Mouse (Mus musculus) myocyte (in vitro differentiated cells): ENCODE data around the gene Elf3. TPM values are rescaled to one million over a fixed set of nuclear protein-coding genes. Genes with fewer than 3 reads are reported as not detected.
"Not testable (repeated sequence)": the region's sequence is repeated elsewhere in the genome, so short reads cannot be mapped to it uniquely, and the experiment has no call there.

Experiments
- H3K27me3 ChIP-seq: one replicate; pipeline ENCODE4 v1.6.1; 2011; ENCODE audit not compliant: control insufficient read depth, insufficient read depth, insufficient read length
- H3K36me3 ChIP-seq: one replicate; pipeline ENCODE4 v1.6.1; 2011; ENCODE audit not compliant: control insufficient read depth, insufficient read depth
- H3K4me2 ChIP-seq: one replicate; pipeline ENCODE4 v1.6.1; 2011; ENCODE audit warnings: low read depth, control low read depth
- H3K4me3 ChIP-seq: one replicate; pipeline ENCODE4 v1.5.1; 2011; ENCODE audit warnings: mild to moderate bottlenecking, control low read depth, moderate library complexity
- H3K79me2 ChIP-seq: one replicate; pipeline ENCODE4 v1.6.1; 2011; ENCODE audit not compliant: control insufficient read depth, insufficient read depth
- H3ac ChIP-seq: one replicate; pipeline ENCODE4 v1.6.1; 2011; ENCODE audit not compliant: control insufficient read depth, insufficient read length
- CEBPB ChIP-seq: IDR thresholded peaks from 2 replicates; pipeline ENCODE4 v1.6.1; 2011; ENCODE audit warnings: mild to moderate bottlenecking, moderate library complexity; ENCODE audit not compliant: poor library complexity, insufficient read depth, severe bottlenecking
- E2F4 ChIP-seq: IDR thresholded peaks from one replicate; pipeline ENCODE4 v1.6.1; 2011; ENCODE audit warnings: mild to moderate bottlenecking, control low read depth, moderate library complexity; ENCODE audit not compliant: insufficient read depth
- MAX ChIP-seq: IDR thresholded peaks from one replicate; pipeline ENCODE4 v1.6.1; 2011; ENCODE audit warnings: low read depth, mild to moderate bottlenecking, control low read depth
- MYOD1 ChIP-seq, 3 experiments: IDR thresholded peaks; one replicate each; pipeline ENCODE4 v1.6.1; 2011; ENCODE audit warnings: control low read depth in 2 of 3, low read depth in 2 of 3, mild to moderate bottlenecking in 2 of 3, moderate library complexity in 1 of 3; ENCODE audit not compliant: insufficient read length in 2 of 3, control insufficient read depth in 1 of 3
- MYOG ChIP-seq, 3 experiments: IDR thresholded peaks; one replicate each; pipeline ENCODE4 v1.6.1; 2011; ENCODE audit warnings: control low read depth in 2 of 3, low read depth in 2 of 3, mild to moderate bottlenecking in 2 of 3; ENCODE audit not compliant: insufficient read length in 2 of 3, control insufficient read depth in 1 of 3, insufficient read depth in 1 of 3
- POLR2A ChIP-seq: IDR thresholded peaks from one replicate; pipeline ENCODE4 v1.6.1; 2011; ENCODE audit warnings: low read depth, mild to moderate bottlenecking, control low read depth, moderate library complexity; ENCODE audit not compliant: insufficient read length
- POLR2AphosphoS2 ChIP-seq: IDR thresholded peaks from one replicate; pipeline ENCODE4 v1.6.1; 2011; ENCODE audit warnings: low read depth, control low read depth; ENCODE audit not compliant: insufficient read length
- REST ChIP-seq: IDR thresholded peaks from one replicate; pipeline ENCODE4 v1.6.1; 2011; ENCODE audit warnings: mild to moderate bottlenecking, control low read depth, moderate library complexity; ENCODE audit not compliant: insufficient read depth, insufficient read length
- SRF ChIP-seq: IDR thresholded peaks from one replicate; pipeline ENCODE4 v1.6.1; 2011; ENCODE audit warnings: low read depth; ENCODE audit not compliant: control insufficient read depth, insufficient read length
- TCF12 ChIP-seq: IDR thresholded peaks from one replicate; pipeline ENCODE4 v1.6.1; 2011; ENCODE audit warnings: mild to moderate bottlenecking, control low read depth; ENCODE audit not compliant: poor library complexity, insufficient read depth, severe bottlenecking
- TCF3 ChIP-seq: IDR thresholded peaks from one replicate; pipeline ENCODE4 v1.6.1; 2011; ENCODE audit warnings: low read depth, control low read depth; ENCODE audit not compliant: insufficient read length
- USF1 ChIP-seq: IDR thresholded peaks from one replicate; pipeline ENCODE4 v1.6.1; 2011; ENCODE audit warnings: low read depth, mild to moderate bottlenecking, control low read depth, moderate library complexity
- polyA plus RNA-seq: library from polyadenylated mRNA; unstranded; fragments of >200 nt; fragmentation: generic; extraction: Trizol; gene quantifications from one replicate; pipeline ENCODE4 v1.2.1, GENCODE M21; 2012; ENCODE audit warnings: missing spikeins

Elf3 gene
- polyA plus RNA-seq, 1 experiment, result 0.10 TPM

GRCm38 (mm10) chr1:135248434-135248850 lies 9.9 kb downstream of the Elf3 start:
- no peak overlapping the region for H3K4me3 ChIP-seq
- no peaks in the 10 kb centered on the region for H3K79me2 ChIP-seq
- H3K27me3 ChIP-seq, result no peaks in the 10 kb centered on the region
- H3ac ChIP-seq, result no peak overlapping the region
- H3K4me2 ChIP-seq, result no peak overlapping the region
- no peaks in the 10 kb centered on the region for H3K36me3 ChIP-seq
- TF ChIP-seq MYOG (IDR thresholded peaks at IDR 0.05; ENCODE audit: control insufficient read depth in 1 of 3, insufficient read depth in 1 of 3, insufficient read length in 2 of 3, low read depth in 2 of 3), result peak in 1 of 3 experiments; percentile 32
- TF ChIP-seq MAX, result no peak
- no peak for TF ChIP-seq TCF12
- no peak for TF ChIP-seq SRF
- TF ChIP-seq CEBPB, result no peak

- no peak for TF ChIP-seq MYOG (IDR thresholded peaks at IDR 0.05; ENCODE audit: control insufficient read depth in 1 of 3, insufficient read depth in 1 of 3, insufficient read length in 2 of 3, low read depth in 2 of 3)
- TF ChIP-seq POLR2AphosphoS2, result no peak
- no peak for TF ChIP-seq TCF12
- no peak for TF ChIP-seq MAX
- TF ChIP-seq E2F4, result no peak
- TF ChIP-seq REST, result no peak
- Histone ChIP-seq H3K36me3 (no peaks in the 10 kb centered on the region), H3ac (no peak overlapping the region), H3K4me2 (no peak overlapping the region), H3K79me2 (no peaks in the 10 kb centered on the region), H3K4me3 (no peak overlapping the region), H3K27me3 (peaks cover 13% of the 10 kb centered on the region)
These were observed 14.4 kb downstream of the Elf3 start for GRCm38 (mm10) chr1:135244014-135244413.

DNA sequence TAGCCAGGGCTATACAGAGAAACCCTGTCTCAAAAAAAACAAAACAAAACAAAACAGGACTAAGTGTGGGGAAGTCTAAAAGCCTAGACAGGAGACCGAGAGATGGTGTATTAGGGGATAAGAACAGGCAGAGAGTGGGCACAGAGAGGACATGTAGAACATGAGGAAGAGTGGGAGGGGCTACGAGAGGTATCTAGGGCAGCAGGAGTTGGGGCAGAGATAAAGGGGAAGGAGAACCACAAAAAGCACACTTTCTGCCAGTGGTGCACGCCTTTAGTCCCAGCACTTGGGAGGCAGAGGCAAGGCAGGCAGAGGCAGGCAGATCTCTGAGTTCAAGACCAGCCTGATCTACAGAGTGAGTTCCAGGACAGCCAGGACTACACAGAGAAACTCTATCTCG lies 18.2 kb downstream of the Elf3 start:
- not testable (repeated sequence) for H3ac ChIP-seq, H3K4me3 ChIP-seq, H3K4me2 ChIP-seq, H3K36me3 ChIP-seq, H3K79me2 ChIP-seq
- peaks cover 13% of the 10 kb centered on the region for H3K27me3 ChIP-seq

DNA sequence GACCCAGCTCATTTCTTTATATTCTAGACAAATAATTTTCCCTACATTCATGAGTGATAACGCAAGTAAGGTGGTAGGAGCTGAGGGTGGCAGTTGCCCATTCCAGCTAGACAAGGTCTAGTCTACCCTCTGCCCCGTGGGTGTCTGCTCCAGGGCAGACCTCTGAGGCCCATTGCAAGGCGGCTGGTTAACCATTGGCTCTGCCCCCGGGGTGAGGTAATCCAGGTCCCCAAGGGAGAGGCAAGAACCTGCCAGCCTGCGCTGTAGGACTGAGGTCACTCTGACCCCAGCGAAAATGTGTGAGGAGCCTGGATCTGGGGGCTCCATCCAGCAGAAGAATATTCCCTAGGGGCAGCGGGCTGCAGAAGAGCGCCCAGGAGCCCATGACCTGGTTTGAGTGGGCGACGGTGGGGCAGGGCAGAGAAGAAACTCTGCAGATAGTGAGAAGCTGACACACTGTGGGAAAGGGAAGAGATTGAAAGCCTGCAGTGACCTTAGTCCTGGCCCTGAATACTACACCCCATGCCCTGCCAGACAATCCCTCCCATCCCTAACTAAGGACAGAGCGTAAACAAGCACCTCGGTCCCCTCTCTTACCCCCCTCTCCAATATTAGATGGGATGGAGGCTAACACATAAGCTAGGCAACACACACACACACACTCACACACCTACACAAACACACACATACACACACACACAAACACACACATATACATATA lies 21.1 kb downstream of the Elf3 start:
- Histone ChIP-seq H3K79me2 (no peaks in the 10 kb centered on the region), H3K4me2 (no peak overlapping the region), H3K36me3 (no peaks in the 10 kb centered on the region), H3K4me3 (no peak overlapping the region), H3ac (no peak overlapping the region), H3K27me3 (peaks cover 13% of the 10 kb centered on the region)
- no peak for TF ChIP-seq USF1
- no peak for TF ChIP-seq E2F4
- no peak for TF ChIP-seq POLR2A
- no peak for TF ChIP-seq SRF
- TF ChIP-seq MYOG (IDR thresholded peaks at IDR 0.05; ENCODE audit: control insufficient read depth in 1 of 3, insufficient read depth in 1 of 3, insufficient read length in 2 of 3, low read depth in 2 of 3), result no peak
- TF ChIP-seq REST, result no peak
- no peak for TF ChIP-seq MYOD1 (IDR thresholded peaks at IDR 0.05; ENCODE audit: control insufficient read depth in 1 of 3, insufficient read length in 2 of 3, low read depth in 2 of 3)
- TF ChIP-seq CEBPB, result no peak
- no peak for TF ChIP-seq TCF3

DNA sequence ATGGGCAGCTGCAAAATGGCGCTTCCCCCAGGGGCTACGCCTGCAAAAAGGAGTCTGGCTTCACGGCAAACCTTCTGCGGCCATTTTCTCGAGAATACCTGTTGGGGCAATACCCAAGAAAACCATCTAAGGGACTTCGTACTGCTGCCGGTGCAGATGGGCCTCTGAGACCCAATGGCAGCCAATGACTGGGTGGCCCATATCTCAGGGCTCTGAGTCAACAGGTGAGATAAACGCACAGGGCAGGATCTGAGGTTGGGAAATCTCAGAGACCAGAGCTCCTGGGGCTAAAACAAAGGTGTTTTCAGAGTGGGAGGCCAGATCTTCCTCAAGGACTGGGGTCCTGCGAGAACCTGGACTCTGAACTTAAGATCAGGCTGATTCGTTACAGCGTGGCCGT lies 23.6 kb downstream of the Elf3 start:
- Histone ChIP-seq H3K4me3 (no peak overlapping the region), H3K79me2 (no peaks in the 10 kb centered on the region), H3K36me3 (no peaks in the 10 kb centered on the region), H3K4me2 (no peak overlapping the region), H3ac (no peak overlapping the region), H3K27me3 (no peaks in the 10 kb centered on the region)
- TF ChIP-seq TCF3 (no peak), MAX (no peak), MYOD1 (IDR thresholded peaks at IDR 0.05; ENCODE audit: control insufficient read depth in 1 of 3, insufficient read length in 2 of 3, low read depth in 2 of 3) (no peak), TCF12 (no peak), POLR2AphosphoS2 (no peak), POLR2A (no peak)

GRCm38 (mm10) chr1:135233961-135234360 lies 24.4 kb downstream of the Elf3 start:
- H3K27me3 ChIP-seq, result no peaks in the 10 kb centered on the region
- no peak for TF ChIP-seq TCF12
- TF ChIP-seq MYOD1 (IDR thresholded peaks at IDR 0.05; ENCODE audit: control insufficient read depth in 1 of 3, insufficient read length in 2 of 3, low read depth in 2 of 3), result no peak
- no peak for TF ChIP-seq REST
- no peak for TF ChIP-seq POLR2A
- TF ChIP-seq MYOG (IDR thresholded peaks at IDR 0.05; ENCODE audit: control insufficient read depth in 1 of 3, insufficient read depth in 1 of 3, insufficient read length in 2 of 3, low read depth in 2 of 3), result no peak
- TF ChIP-seq MAX, result no peak
- no peak for TF ChIP-seq TCF3
- no peak for TF ChIP-seq E2F4
- no peak for TF ChIP-seq SRF
- TF ChIP-seq USF1, result no peak
- no peak for TF ChIP-seq POLR2AphosphoS2
- no peak for TF ChIP-seq CEBPB
- no peak overlapping the region for H3ac ChIP-seq
- no peaks in the 10 kb centered on the region for H3K79me2 ChIP-seq
- no peaks in the 10 kb centered on the region for H3K36me3 ChIP-seq
- no peak overlapping the region for H3K4me3 ChIP-seq
- H3K4me2 ChIP-seq, result no peak overlapping the region

DNA sequence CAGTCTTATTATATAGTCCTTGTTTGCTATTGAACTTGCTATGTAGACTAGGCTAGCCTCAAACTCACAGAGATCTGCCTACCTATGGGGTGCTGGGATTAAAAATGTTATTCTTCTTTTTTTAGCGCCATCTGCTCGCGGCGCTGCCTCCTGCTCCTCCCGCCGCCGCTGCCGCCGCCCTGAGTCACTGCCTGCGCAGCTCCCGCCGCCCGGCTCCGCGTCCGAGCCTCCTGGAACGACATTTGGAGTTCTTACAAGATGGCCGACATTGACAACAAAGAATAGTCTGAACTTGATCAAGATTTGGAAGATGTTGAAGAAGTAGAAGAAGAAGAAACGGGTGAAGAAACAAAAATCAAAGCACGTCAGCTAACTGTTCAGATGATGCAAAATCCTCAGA lies 26.5 kb downstream of the Elf3 start:
- not testable (repeated sequence) for H3K36me3 ChIP-seq, H3K79me2 ChIP-seq, H3K27me3 ChIP-seq, H3ac ChIP-seq, H3K4me3 ChIP-seq, H3K4me2 ChIP-seq
